Mouse (Mus musculus) small intestine, adult 2 months (tissue): Measurements from ENCODE around the gene Dus1l. TPM values are rescaled to one million over a fixed set of nuclear protein-coding genes. Genes with fewer than 3 reads are reported as not detected.
A peak's percentile ranks its signal among the peaks of the same experiment; 100 is the strongest.
"Not testable (repeated sequence)": the region's sequence is repeated elsewhere in the genome, so short reads cannot be mapped to it uniquely, and the experiment has no call there.

ENCODE experiments used
- H3K27ac ChIP-seq: fragments of 200-500 bp; 2 replicates; pipeline ENCODE4 v1.5.1; 2012; ENCODE audit warnings: low read depth, low read length, control low read depth, inconsistent platforms; ENCODE audit not compliant: insufficient read depth
- H3K27me3 ChIP-seq: fragments of 200-500 bp; 2 replicates; pipeline ENCODE4 v1.6.1; 2012; ENCODE audit warnings: mild to moderate bottlenecking, moderate library complexity, low read length, inconsistent platforms; ENCODE audit not compliant: control insufficient read depth, insufficient read depth
- H3K36me3 ChIP-seq: fragments of 200-500 bp; 2 replicates; pipeline ENCODE4 v1.6.1; 2012; ENCODE audit warnings: mild to moderate bottlenecking, low read length, control low read depth, inconsistent platforms; ENCODE audit not compliant: control insufficient read depth, insufficient read depth
- H3K4me1 ChIP-seq: fragments of 200-500 bp; 2 replicates; pipeline ENCODE4 v1.6.1; 2012; ENCODE audit warnings: low read length, inconsistent platforms, mixed read lengths; ENCODE audit not compliant: control insufficient read depth, insufficient read depth, insufficient read length
- H3K4me3 ChIP-seq: fragments of 200-500 bp; 2 replicates; pipeline ENCODE4 v1.5.1; 2012; ENCODE audit warnings: low read depth, mild to moderate bottlenecking, control low read depth, inconsistent platforms, low read length, moderate library complexity
- CTCF ChIP-seq: fragments of 200-500 bp; IDR thresholded peaks from 2 replicates; pipeline ENCODE4 v1.5.1; 2012; ENCODE audit warnings: low read depth, mild to moderate bottlenecking, control low read depth, inconsistent platforms, low read length, moderate library complexity, mixed read lengths; ENCODE audit not compliant: insufficient replicate concordance, insufficient read length; ENCODE audit errors: extremely low read depth
- POLR2A ChIP-seq: fragments of 200-500 bp; IDR thresholded peaks from 2 replicates; pipeline ENCODE4 v1.6.1; 2012; ENCODE audit warnings: low read depth, mild to moderate bottlenecking, control low read depth, inconsistent platforms, low read length, moderate library complexity
- WGBS: fragments of 180-500 bp; shearing (Covaris S2); methylation state at CpG from one replicate; pipeline ENCODE4 v1.1.7; 2018; 5-methylcytosine and 5-hydroxymethylcytosine counted together
- polyA plus RNA-seq: library from polyadenylated mRNA; depleted of rRNA; stranded (reverse); fragments of >200 nt; gene quantifications from 2 replicates; pipeline ENCODE4 v1.2.3, GENCODE M21; 2012

Gene Dus1l
- polyA plus RNA-seq, 1 experiment = 29.0 TPM

DNA sequence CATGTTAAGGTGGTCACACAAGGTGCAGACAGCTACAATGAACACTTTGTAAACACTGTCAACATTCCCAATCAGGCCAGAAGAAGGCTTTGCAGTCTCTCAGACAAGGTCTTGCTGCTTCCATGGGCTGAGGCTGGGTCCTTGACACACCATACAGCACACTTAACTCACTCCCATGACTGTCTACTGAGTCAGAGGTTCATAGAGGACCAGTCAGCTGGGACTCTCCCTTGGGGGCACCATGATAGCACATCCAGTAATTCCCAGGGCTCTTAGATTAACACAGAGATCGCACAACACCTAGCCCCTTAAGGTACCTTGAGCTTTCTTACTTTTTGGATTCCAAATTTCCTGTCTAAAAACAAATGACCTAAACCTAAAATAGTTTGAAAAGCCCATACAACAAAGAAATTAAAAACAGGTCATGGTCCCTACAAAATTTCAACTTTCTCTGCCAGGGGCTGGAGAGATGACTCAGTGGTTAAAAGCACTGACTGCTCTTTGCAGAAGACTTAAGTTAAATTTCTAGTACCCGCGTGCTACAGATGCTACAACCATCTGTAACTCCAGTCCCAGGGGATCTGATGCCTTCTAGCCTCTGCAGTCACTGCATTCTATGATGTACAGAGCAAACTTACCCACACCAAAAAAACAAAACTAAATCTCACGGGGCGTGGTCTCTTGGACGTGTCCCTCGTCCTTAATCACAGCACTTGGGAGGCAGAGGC, 22.6 kb downstream of the Dus1l start:
- H3K4me1 ChIP-seq = no peaks in the 10 kb centered on the region
- no peak for TF ChIP-seq CTCF
- TF ChIP-seq POLR2A = no peak
- H3K27ac ChIP-seq = no peak overlapping the region
- no peak overlapping the region for H3K4me3 ChIP-seq
- no peaks in the 10 kb centered on the region for H3K27me3 ChIP-seq
- no peaks in the 10 kb centered on the region for H3K36me3 ChIP-seq
- WGBS = 85% methylated on average over 7 of the region's 7 CpGs

DNA sequence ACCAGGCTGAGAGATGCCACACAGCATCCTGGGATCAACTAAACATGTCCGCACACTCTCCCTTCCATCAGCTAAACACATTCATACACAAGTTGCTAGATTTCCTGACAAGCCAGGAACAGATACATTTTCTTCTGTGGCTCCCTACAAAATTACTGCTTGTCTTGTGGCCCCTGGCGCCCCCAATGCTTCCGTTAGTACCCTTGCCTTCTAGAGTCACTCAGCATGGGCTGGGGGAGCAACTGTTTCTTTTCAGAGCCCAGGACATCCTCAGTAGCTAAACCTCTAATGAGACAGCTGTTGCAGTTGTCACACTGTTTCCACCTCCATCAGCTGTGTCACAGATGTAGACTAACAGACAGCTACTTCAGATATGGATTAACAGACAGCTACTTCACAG, 23.5 kb downstream of the Dus1l start:
- Histone ChIP-seq H3K4me1 (peaks cover 8% of the 10 kb centered on the region; the same call in 1 of the 2 replicates), H3K27ac (no peak overlapping the region), H3K4me3 (no peak overlapping the region), H3K36me3 (no peaks in the 10 kb centered on the region), H3K27me3 (no peaks in the 10 kb centered on the region)
- no peak for TF ChIP-seq POLR2A
- no peak for TF ChIP-seq CTCF
- 93% methylated on average over 3 of the region's 3 CpGs for WGBS

DNA sequence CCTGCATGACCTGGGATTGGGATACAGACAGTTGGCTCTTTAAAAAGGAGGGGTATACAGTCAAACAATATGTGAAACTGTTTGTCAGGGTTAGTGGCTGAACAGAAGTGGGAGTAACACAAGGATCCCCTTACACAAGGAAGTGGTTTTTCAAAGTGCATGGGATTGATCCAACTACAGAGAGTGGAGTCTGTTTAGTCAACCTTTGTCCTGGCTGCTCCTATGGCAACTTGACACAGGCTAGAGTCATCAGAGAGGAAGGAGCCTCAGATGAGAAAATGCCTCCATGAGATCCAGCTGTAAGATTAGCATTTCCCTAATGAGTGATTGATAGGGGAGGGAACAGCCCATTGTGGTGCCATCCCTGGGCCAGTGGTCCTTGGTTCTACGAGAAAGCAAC, 28.0 kb downstream of the Dus1l start:
- Histone ChIP-seq H3K27me3 (no peaks in the 10 kb centered on the region), H3K36me3 (no peaks in the 10 kb centered on the region), H3K4me1 (peaks cover 8% of the 10 kb centered on the region), H3K27ac (peak overlapping the region; percentile 52; the same call in 1 of the 2 replicates), H3K4me3 (no peak overlapping the region)
- 23% methylated on average over 1 of the region's 1 CpGs for WGBS
- TF ChIP-seq CTCF (no peak), POLR2A (no peak)

DNA sequence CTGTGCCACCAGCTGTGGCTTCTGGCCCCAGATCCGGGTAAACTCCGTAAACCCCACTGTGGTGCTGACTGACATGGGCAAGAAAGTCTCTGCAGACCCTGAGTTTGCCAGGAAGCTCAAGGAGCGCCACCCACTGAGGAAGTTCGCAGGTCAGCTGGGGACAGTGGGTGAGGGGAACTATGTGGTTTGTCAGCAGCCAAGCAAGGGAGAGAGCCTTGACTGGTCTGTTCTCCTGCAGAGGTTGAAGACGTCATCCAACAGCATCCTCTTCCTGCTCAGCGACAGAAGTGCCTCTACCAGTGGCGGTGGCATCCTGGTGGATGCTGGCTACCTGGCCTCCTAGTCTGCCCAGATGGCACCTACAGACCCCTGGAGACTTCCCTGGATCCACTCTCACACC, 29.2 kb downstream of the Dus1l start:
- H3K36me3 ChIP-seq, H3K27me3 ChIP-seq, H3K27ac ChIP-seq, H3K4me3 ChIP-seq: not testable (repeated sequence)
- peaks cover 12% of the 10 kb centered on the region for H3K4me1 ChIP-seq
- WGBS = 81% methylated on average over 5 of the region's 7 CpGs

DNA sequence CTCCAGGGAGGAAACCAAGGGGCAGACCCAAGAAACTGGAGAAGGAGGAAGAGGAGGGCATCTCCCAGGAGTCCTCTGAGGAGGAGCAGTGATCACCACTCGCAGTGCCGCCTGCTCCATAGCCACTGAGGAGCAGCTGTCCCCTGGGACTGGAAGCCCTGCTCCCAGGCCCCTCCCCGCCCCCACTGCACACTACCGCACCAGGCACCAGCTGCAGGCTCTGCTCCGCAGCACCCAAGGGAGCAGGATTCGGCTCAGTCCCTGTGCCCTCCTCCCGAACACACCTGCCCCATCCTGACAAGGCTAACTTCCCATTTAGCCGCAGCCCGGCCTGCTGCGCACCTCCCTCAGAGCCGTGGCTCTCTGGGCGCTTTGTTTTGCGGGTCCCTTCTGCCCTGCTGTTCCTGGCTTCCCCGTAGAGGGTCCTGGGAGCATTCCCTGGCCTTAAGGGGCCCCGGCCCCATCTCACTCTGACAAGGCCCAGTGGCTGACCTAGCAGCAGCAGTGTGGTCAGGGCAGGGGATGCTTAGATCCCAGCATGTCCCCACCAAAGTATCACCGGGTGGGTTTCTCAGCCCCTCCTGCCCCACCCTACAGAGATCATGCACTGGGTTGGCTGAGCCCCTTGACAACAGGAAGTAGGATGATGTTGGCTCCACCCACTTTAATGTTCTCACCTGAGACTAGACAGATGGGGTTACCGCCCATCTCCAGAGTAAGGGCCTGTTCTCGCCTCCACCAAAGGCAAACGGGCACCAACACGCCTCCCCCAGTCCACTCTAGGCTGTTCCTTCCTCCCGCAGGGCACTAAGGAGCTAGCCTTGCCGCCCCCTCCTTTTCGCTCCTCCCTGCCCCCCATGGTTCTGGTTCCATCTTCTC, 32.8 kb downstream of the Dus1l start:
- H3K36me3 ChIP-seq, H3K27me3 ChIP-seq, H3K27ac ChIP-seq: not testable (repeated sequence)
- peak overlapping the region; percentile 27 for H3K4me3 ChIP-seq
- H3K4me1 ChIP-seq = peaks cover 10% of the 10 kb centered on the region
- 40% methylated on average over 5 of the region's 23 CpGs for WGBS

DNA sequence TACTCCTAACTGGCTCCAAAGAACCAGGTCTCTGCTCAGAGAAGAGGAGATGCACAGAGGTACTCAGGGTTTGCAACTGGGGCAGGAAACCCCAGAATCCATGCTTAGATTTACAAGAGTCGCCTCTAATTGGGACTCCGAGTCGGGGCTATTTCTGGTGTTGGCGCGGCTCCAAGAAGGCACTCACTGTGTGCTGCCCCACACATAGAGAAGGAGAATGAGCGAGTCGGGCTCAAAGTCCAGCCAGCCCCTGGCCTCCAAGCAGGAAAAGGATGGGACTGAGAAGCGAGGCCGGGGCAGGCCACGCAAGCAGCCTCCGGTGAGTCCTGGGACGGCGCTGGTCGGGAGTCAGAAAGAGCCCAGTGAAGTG, 33.5 kb downstream of the Dus1l start, which contains the start of gene Hmga1b:
Gene Hmga1b, plus strand, starts transcription at position 123 of the 370 bp plus-strand sequence.
- not testable (repeated sequence) for H3K4me1 ChIP-seq, H3K36me3 ChIP-seq, H3K27ac ChIP-seq, H3K27me3 ChIP-seq
- 5% methylated on average over 14 of the region's 14 CpGs for WGBS
- H3K4me3 ChIP-seq = peak within 1 kb of the TSS; percentile 27

DNA sequence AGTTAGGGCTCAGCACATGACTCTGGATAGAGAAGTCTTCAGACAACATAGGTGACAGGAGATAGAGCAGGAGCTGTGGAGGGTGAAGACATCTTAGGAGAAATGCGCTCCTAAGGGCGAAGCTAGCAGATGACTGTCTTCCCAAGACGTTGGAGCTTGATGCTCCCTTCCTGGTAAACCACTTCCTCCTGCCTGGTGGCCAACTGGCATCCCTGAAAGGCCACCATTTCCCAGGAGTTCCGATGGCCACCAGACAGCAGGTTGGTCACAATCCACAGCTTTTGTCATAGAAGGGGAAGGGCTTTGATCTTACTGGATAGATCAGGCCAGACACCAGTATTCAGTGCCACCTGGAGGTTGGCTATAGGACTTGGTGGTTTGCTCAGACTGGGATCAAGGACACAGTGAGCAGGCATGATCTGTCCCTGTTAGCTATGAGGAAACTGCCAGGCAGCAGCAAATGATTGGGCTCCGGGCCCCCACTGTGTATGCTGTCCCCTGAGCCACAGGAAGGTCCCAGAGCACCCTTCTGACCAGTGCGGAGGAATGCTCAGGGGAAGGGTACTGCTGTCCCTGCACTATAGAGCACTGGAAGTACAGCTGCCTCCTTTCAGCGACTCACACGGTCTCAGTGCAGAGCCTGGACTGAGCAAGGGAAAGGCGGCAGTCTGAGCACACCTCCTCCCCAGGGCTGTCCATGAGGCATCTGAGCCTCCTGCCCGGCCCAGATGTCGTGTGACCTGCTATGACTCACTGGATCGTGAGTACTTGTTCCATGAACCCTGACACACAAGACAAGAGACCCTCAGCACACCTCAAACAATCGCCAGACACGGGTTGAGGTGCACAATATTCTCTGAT, 34.2 kb downstream of the Dus1l start:
- Histone ChIP-seq H3K27me3 (no peaks in the 10 kb centered on the region), H3K36me3 (no peaks in the 10 kb centered on the region), H3K27ac (no peak overlapping the region), H3K4me1 (peaks cover 4% of the 10 kb centered on the region), H3K4me3 (0 out of 2 replicates have a peak overlapping the region, but pooled peaks have one; percentile 27)
- no peak for TF ChIP-seq POLR2A
- TF ChIP-seq CTCF = no peak
- 49% methylated on average over 14 of the region's 14 CpGs for WGBS
